Mouse (Mus musculus) testis, adult 2 months (tissue): ENCODE results near the gene Myo1h. TPM values are rescaled to one million over a fixed set of nuclear protein-coding genes. Genes with fewer than 3 reads are reported as not detected.

Source experiments
- H3K27ac ChIP-seq: fragments of 200-500 bp; 2 replicates; pipeline ENCODE4 v1.5.1; 2012; ENCODE audit warnings: low read depth, low read length; ENCODE audit not compliant: control insufficient read depth, insufficient read depth
- H3K27me3 ChIP-seq: fragments of 200-500 bp; 2 replicates; pipeline ENCODE4 v1.6.1; 2012; ENCODE audit warnings: mild to moderate bottlenecking, low read length, moderate library complexity; ENCODE audit not compliant: control insufficient read depth, insufficient read depth
- H3K36me3 ChIP-seq: fragments of 200-500 bp; 2 replicates; pipeline ENCODE4 v1.6.1; 2012; ENCODE audit warnings: mild to moderate bottlenecking, low read length; ENCODE audit not compliant: control insufficient read depth, insufficient read depth
- H3K4me1 ChIP-seq: fragments of 200-500 bp; 2 replicates; pipeline ENCODE4 v1.6.1; 2012; ENCODE audit warnings: low read length; ENCODE audit not compliant: control insufficient read depth, insufficient read depth
- H3K4me3 ChIP-seq: fragments of 200-500 bp; 2 replicates; pipeline ENCODE4 v1.5.1; 2012; ENCODE audit warnings: low read depth, mild to moderate bottlenecking, low read length, moderate library complexity, mixed read lengths; ENCODE audit not compliant: control insufficient read depth
- CTCF ChIP-seq: fragments of 200-500 bp; IDR thresholded peaks from 2 replicates; pipeline ENCODE4 v1.5.1; 2012; ENCODE audit warnings: low read depth, mild to moderate bottlenecking, inconsistent platforms, low read length, moderate library complexity; ENCODE audit not compliant: control insufficient read depth, insufficient read depth, insufficient replicate concordance
- POLR2A ChIP-seq: fragments of 200-500 bp; IDR thresholded peaks from 2 replicates; pipeline ENCODE4 v1.6.1; 2012; ENCODE audit warnings: low read depth, mild to moderate bottlenecking, inconsistent platforms, low read length, moderate library complexity; ENCODE audit not compliant: control insufficient read depth
- polyA plus RNA-seq: library from polyadenylated mRNA; depleted of rRNA; stranded (reverse); fragments of >200 nt; gene quantifications from 2 replicates; pipeline ENCODE4 v1.2.3, GENCODE M21; 2012

Myo1h gene
- polyA plus RNA-seq, 1 experiment: 2.8 TPM

DNA sequence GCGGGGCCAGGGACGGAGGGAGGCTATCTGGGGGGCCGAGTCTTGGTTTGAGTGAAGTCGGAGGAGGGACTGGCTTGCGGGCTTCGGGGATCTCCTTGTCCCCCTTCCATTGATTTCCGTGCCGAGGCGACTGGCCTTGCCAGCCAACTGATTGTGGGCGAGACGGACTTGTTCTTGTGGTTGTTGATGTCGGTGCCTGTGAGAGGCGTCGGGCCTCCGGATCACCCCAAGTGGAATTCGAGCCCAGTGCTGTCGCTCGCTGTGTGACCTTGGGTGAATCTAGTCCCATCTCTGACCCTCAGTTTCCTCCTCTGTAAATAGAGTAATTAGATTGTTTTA lies 92.0 kb downstream of the Myo1h start:
- peak overlapping the region; percentile 89 for H3K27ac ChIP-seq
- H3K4me1 ChIP-seq: peaks cover 10% of the 10 kb centered on the region
- H3K27me3 ChIP-seq: no peaks in the 10 kb centered on the region
- peak overlapping the region; percentile 98 for H3K4me3 ChIP-seq
- peaks cover 1% of the 10 kb centered on the region for H3K36me3 ChIP-seq
- no peak for TF ChIP-seq CTCF
- no peak for TF ChIP-seq POLR2A

DNA sequence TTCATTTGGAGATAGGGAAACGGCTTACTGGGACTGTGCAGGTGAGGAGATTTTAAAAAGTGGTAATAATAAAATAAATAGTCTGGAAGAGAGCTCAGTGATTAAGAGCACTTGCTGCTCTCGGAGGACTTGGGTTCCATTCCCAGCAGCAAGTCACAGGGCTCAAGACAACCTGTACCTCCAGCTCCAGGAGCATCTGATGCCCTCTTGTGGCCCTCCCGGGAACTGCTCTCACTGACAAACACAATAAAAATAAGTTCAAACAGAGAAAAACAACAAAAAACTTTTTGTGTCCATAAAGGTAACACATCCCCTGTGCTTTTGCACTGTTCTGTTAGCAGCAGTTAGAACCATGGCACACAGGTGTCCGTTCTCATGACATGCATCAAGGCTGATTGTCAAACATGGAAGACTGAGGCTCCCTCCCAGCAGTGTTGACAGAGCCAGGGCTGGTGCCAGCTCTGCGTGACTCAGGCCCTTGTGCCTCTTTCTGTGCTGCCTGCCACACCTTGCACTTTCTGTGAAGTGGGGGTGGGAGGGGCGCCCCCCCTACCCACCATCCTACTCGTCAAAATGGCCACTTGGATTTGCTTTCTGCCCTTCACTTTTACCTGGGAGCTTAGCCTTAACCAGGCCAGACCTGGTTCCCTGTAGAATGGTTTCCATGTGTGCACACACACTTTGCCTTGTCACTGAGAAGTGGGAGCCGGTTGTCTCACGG lies 94.4 kb downstream of the Myo1h start:
- Histone ChIP-seq H3K4me1 (peaks cover 9% of the 10 kb centered on the region), H3K4me3 (no peak overlapping the region), H3K36me3 (peaks cover 1% of the 10 kb centered on the region), H3K27me3 (no peaks in the 10 kb centered on the region), H3K27ac (no peak overlapping the region)
- no peak for TF ChIP-seq POLR2A
- TF ChIP-seq CTCF: peak; percentile 60; the same call in 1 of the 2 replicates

GRCm38 (mm10) chr5:114384448-114384847 lies 95.5 kb downstream of the Myo1h start:
- Histone ChIP-seq H3K4me3 (no peak overlapping the region), H3K27me3 (no peaks in the 10 kb centered on the region), H3K27ac (no peak overlapping the region), H3K36me3 (peaks cover 1% of the 10 kb centered on the region), H3K4me1 (peaks cover 7% of the 10 kb centered on the region)
- TF ChIP-seq CTCF (no peak), POLR2A (no peak)

- no peaks in the 10 kb centered on the region; the same call in none of the 2 replicates for H3K36me3 ChIP-seq
- no peaks in the 10 kb centered on the region for H3K4me1 ChIP-seq
- TF ChIP-seq CTCF (no peak), POLR2A (no peak)
- H3K27ac ChIP-seq: no peak overlapping the region
- H3K27me3 ChIP-seq: no peaks in the 10 kb centered on the region
- H3K4me3 ChIP-seq: no peak overlapping the region
Observed at GRCm38 (mm10) chr5:114393169-114393568, 104.2 kb downstream of the Myo1h start.

- Histone ChIP-seq H3K36me3 (peaks cover 7% of the 10 kb centered on the region), H3K27ac (no peak overlapping the region), H3K4me3 (no peak overlapping the region), H3K27me3 (no peaks in the 10 kb centered on the region), H3K4me1 (no peaks in the 10 kb centered on the region)
- TF ChIP-seq CTCF (no peak), POLR2A (no peak)
Observed at GRCm38 (mm10) chr5:114406592-114406991, 117.6 kb downstream of the Myo1h start.

DNA sequence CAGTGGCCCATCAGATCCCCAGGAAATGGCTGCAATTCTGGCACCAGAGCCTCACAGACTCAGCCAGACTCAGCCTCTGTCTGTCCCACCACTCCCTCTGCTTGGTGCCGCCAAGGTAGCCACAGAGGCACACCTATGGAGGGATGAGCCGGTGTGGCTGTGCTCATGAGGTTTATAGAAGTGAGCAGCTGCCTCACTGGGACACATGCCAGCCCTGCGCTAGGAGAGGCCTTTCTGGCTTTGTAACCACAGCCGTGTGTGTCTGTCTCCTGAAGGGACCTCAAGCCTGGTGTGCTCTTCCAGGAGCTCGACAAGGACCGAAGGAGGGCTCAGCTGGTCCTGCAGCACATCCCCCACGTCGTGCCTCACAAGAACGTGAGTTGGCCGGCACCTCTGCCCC lies 118.3 kb downstream of the Myo1h start:
- peaks cover 7% of the 10 kb centered on the region for H3K36me3 ChIP-seq
- TF ChIP-seq CTCF: no peak
- TF ChIP-seq POLR2A: no peak
- H3K4me1 ChIP-seq: no peaks in the 10 kb centered on the region
- H3K27me3 ChIP-seq: no peaks in the 10 kb centered on the region
- no peak overlapping the region for H3K4me3 ChIP-seq
- H3K27ac ChIP-seq: no peak overlapping the region

GRCm38 (mm10) chr5:114407810-114408209 lies 118.8 kb downstream of the Myo1h start:
- H3K27me3 ChIP-seq: no peaks in the 10 kb centered on the region
- H3K4me3 ChIP-seq: no peak overlapping the region
- peaks cover 5% of the 10 kb centered on the region for H3K36me3 ChIP-seq
- H3K4me1 ChIP-seq: no peaks in the 10 kb centered on the region
- no peak overlapping the region for H3K27ac ChIP-seq
- no peak for TF ChIP-seq POLR2A
- TF ChIP-seq CTCF: no peak

GRCm38 (mm10) chr5:114408846-114409245 lies 119.9 kb downstream of the Myo1h start:
- H3K4me3 ChIP-seq: no peak overlapping the region
- no peaks in the 10 kb centered on the region for H3K27me3 ChIP-seq
- H3K27ac ChIP-seq: no peak overlapping the region
- TF ChIP-seq POLR2A (no peak), CTCF (no peak)
- no peaks in the 10 kb centered on the region for H3K4me1 ChIP-seq
- no peaks in the 10 kb centered on the region; the same call in none of the 2 replicates for H3K36me3 ChIP-seq
